Mouse (Mus musculus) cortical plate, adult 2 months (tissue): ENCODE data around the gene Gm49355.

Experiments
- CTCF ChIP-seq: fragments of 200-500 bp; IDR thresholded peaks from 2 replicates; pipeline ENCODE4 v1.5.1; 2011; ENCODE audit warnings: mild to moderate bottlenecking, control low read depth, low read length; ENCODE audit not compliant: insufficient read depth; ENCODE audit errors: extremely low read depth
- POLR2A ChIP-seq: fragments of 200-500 bp; IDR thresholded peaks from 2 replicates; pipeline ENCODE4 v1.6.1; 2011; ENCODE audit warnings: mild to moderate bottlenecking, low read length, control low read depth; ENCODE audit not compliant: insufficient read depth; ENCODE audit errors: extremely low read depth

DNA sequence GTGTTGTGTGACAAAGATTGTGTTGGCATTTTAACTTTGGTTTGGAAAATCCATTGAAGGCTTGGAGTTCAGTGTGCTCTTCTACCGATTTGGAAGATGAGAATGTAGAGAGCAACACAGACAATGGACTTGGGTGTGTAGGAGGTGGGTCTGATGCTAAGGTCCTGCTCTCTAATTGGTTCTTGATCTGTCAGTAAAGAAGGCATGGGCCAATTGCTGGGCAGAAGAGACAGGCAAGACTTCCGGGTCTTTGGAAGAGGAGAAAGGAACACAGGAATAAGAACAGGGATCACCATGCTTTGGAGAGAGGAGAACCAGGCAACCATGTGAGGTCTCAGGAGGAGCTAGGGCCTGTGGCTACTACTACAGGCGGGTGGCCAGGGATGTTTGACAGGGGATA is 7.7 kb upstream of the Gm49355 start:
- no peak for TF ChIP-seq POLR2A
- no peak for TF ChIP-seq CTCF
